Mouse (Mus musculus): ENCODE measurements around the gene Plrg1. TPM values are rescaled to one million over a fixed set of nuclear protein-coding genes. Genes with fewer than 3 reads are reported as not detected.
A peak's percentile ranks its signal among the peaks of the same experiment; 100 is the strongest.

Plrg1 gene
- polyA plus RNA-seq, 1 experiment from 2014 or later, result 70.4 TPM

DNA sequence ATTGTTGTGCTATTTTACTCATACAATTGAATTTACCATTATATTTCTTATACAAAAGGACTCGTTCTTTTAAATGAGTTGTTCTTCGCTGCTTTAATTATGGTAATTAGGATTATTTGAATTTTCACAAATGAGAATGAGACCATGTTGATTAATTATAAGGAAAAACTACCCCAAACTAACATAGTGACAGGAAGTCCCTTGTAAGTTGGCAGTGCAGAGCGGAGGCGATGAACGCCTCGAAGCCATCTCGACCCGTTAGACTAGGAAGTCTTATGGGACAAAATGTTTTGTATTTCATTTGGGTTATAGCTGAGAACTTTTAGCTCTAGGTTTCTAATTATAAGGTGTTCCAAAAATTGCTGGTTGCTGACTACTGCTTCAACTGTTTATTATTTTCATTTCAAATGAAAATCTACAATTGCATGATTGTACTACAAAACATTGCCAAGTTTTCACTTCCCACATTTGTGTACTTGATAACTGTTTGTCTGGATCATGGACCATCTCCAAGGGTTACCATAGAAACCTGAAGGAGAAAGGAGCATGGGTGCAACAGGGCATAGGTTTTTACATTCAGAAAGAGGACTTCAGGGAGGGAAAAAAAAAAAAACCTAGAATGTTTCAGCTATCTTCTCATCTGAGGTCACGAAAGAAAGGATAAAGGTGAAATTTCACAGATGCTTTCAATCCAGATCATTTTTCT is 27.6 kb upstream of the Plrg1 start:
- WGBS, result 91% methylated on average over 9 of the region's 9 CpGs

DNA sequence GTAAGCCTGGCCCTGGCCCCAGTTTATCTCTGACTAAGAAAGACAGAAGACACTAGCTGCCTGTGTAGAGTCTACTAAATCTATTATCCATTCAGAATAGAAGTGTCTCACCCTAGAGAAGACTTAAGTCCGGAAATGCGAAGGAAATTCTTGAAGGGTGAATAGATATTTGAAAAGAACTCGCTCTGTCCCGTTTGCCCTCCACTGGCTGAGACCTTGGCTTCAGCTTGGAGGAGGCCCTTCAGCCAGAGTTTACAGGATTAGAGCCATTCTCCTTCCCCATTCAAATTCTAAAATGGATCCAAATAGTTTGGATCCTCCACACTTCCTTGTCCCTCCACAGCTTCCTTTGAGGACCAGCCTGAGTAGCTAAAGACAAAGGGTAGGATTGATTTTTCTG is 25.0 kb upstream of the Plrg1 start:
- ATAC-seq (replicated peaks; ENCODE audit: low FRiP score, low read depth) (no peak), DNase-seq (ENCODE audit: low spot score) (no peak)
- Histone ChIP-seq H3K27me3 (ENCODE audit: insufficient read depth, low read length) (no peaks in the 10 kb centered on the region), H3K27ac (no peak overlapping the region), H3K4me3 (replicated peaks; ENCODE audit: low read depth, low read length) (no peak overlapping the region), H3K36me3 (ENCODE audit: insufficient read depth, low read length) (no peaks in the 10 kb centered on the region), H3K9me3 (replicated peaks; ENCODE audit: low read length) (no peaks in the 10 kb centered on the region), H3K4me2 (ENCODE audit: low read length) (no peak overlapping the region), H3K4me1 (replicated peaks; ENCODE audit: insufficient read depth, low read length) (no peaks in the 10 kb centered on the region), H3K9ac (ENCODE audit: low read depth, low read length) (no peak overlapping the region)
- 94% methylated on average over 4 of the region's 4 CpGs for WGBS
- no peak for TF ChIP-seq CTCF (IDR thresholded peaks at IDR 0.05; ENCODE audit: low read depth)

More for the DNA sequence above, 27.6 kb upstream of the Plrg1 start:
- no peaks in the 10 kb centered on the region for H3K36me3 ChIP-seq (ENCODE audit: insufficient read depth, low read length)
- ATAC-seq (replicated peaks; ENCODE audit: low FRiP score, low read depth), result no peak
- no peak overlapping the region for H3K27ac ChIP-seq
- H3K4me3 ChIP-seq (replicated peaks; ENCODE audit: low read depth, low read length), result no peak overlapping the region
- H3K4me2 ChIP-seq (ENCODE audit: low read length), result no peak overlapping the region
- no peak for TF ChIP-seq CTCF (IDR thresholded peaks at IDR 0.05; ENCODE audit: low read depth)
- H3K4me1 ChIP-seq (replicated peaks; ENCODE audit: insufficient read depth, low read length), result no peaks in the 10 kb centered on the region
- H3K9me3 ChIP-seq (replicated peaks; ENCODE audit: low read length), result no peaks in the 10 kb centered on the region
- no peak overlapping the region for H3K9ac ChIP-seq (ENCODE audit: low read depth, low read length)
- DNase-seq (ENCODE audit: low spot score), result no peak
- H3K27me3 ChIP-seq (ENCODE audit: insufficient read depth, low read length), result no peaks in the 10 kb centered on the region

DNA sequence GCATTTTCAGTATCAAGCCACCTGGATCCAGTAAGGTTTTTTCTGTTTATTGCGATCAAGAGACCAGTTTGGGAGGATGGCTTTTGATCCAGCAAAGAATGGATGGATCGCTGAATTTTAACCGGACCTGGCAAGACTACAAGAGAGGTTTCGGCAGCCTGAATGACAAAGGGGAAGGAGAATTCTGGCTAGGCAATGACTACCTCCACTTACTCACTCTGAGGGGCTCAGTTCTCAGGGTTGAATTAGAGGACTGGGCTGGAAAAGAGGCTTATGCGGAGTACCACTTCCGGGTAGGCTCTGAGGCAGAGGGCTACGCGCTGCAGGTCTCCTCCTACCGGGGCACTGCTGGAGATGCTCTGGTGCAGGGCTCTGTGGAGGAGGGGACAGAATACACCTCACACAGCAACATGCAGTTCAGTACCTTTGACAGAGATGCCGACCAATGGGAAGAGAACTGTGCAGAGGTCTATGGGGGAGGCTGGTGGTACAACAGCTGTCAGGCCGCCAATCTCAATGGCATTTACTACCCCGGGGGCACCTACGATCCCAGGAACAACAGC is 22.5 kb upstream of the Plrg1 start:
- 0 out of 2 replicates have a peak, but pooled peaks have one; percentile 29 for ATAC-seq (replicated peaks; ENCODE audit: low FRiP score, low read depth)
- Histone ChIP-seq H3K4me2 (ENCODE audit: low read length) (peak overlapping the region; percentile 30; the same call in 1 of the 2 replicates), H3K27me3 (ENCODE audit: insufficient read depth, low read length) (no peaks in the 10 kb centered on the region), H3K9me3 (replicated peaks; ENCODE audit: low read length) (no peaks in the 10 kb centered on the region), H3K9ac (ENCODE audit: low read depth, low read length) (no peak overlapping the region), H3K36me3 (ENCODE audit: insufficient read depth, low read length) (no peaks in the 10 kb centered on the region), H3K27ac (no peak overlapping the region), H3K4me3 (replicated peaks; ENCODE audit: low read depth, low read length) (no peak overlapping the region), H3K4me1 (replicated peaks; ENCODE audit: insufficient read depth, low read length) (no peaks in the 10 kb centered on the region)
- 44% methylated on average over 13 of the region's 13 CpGs for WGBS
- TF ChIP-seq CTCF (IDR thresholded peaks at IDR 0.05; ENCODE audit: low read depth), result no peak
- DNase-seq (ENCODE audit: low spot score), result no peak

GRCm38 (mm10) chr3:83033801-83034200 is 21.5 kb upstream of the Plrg1 start:
- Histone ChIP-seq H3K4me2 (ENCODE audit: low read length) (no peak overlapping the region), H3K27ac (no peak overlapping the region), H3K9ac (ENCODE audit: low read depth, low read length) (no peak overlapping the region), H3K9me3 (replicated peaks; ENCODE audit: low read length) (no peaks in the 10 kb centered on the region), H3K4me3 (replicated peaks; ENCODE audit: low read depth, low read length) (no peak overlapping the region), H3K36me3 (ENCODE audit: insufficient read depth, low read length) (no peaks in the 10 kb centered on the region), H3K27me3 (ENCODE audit: insufficient read depth, low read length) (no peaks in the 10 kb centered on the region), H3K4me1 (replicated peaks; ENCODE audit: insufficient read depth, low read length) (no peaks in the 10 kb centered on the region)
- no peak for ATAC-seq (replicated peaks; ENCODE audit: low FRiP score, low read depth)
- DNase-seq (ENCODE audit: low spot score), result no peak
- 71% methylated on average over 8 of the region's 8 CpGs for WGBS
- no peak for TF ChIP-seq CTCF (IDR thresholded peaks at IDR 0.05; ENCODE audit: low read depth)

DNA sequence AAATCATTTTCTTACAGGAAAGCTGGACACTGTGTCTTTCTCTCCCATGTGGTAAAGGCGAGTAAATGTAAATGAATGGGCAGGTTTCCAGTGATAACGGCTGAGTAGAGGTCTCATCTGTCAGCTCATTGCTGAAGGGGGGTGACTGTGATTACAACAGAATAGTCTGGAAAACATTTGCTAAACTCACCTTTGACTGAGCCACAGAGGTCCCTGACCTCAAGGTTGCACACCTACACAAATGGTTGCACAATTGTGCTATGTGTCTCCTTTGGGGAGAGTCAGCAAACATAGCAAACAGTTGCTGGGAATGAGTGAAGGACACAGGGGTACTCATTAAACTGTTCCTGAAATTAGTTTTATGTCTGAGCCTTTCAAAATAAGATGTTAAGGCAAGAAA is 16.5 kb upstream of the Plrg1 start:
- no peak overlapping the region for H3K27ac ChIP-seq
- no peaks in the 10 kb centered on the region for H3K36me3 ChIP-seq (ENCODE audit: insufficient read depth, low read length)
- H3K4me3 ChIP-seq (replicated peaks; ENCODE audit: low read depth, low read length), result no peak overlapping the region
- H3K4me1 ChIP-seq (replicated peaks; ENCODE audit: insufficient read depth, low read length), result no peaks in the 10 kb centered on the region
- H3K27me3 ChIP-seq (ENCODE audit: insufficient read depth, low read length), result no peaks in the 10 kb centered on the region
- H3K9me3 ChIP-seq (replicated peaks; ENCODE audit: low read length), result no peaks in the 10 kb centered on the region
- ATAC-seq (replicated peaks; ENCODE audit: low FRiP score, low read depth), result no peak
- H3K9ac ChIP-seq (ENCODE audit: low read depth, low read length), result no peak overlapping the region
- WGBS, result 67% methylated on average over 2 of the region's 2 CpGs
- no peak overlapping the region for H3K4me2 ChIP-seq (ENCODE audit: low read length)
- no peak for DNase-seq (ENCODE audit: low spot score)
- TF ChIP-seq CTCF (IDR thresholded peaks at IDR 0.05; ENCODE audit: low read depth), result no peak

GRCm38 (mm10) chr3:83039666-83040065 is 15.7 kb upstream of the Plrg1 start:
- 63% methylated on average over 4 of the region's 4 CpGs for WGBS
- no peaks in the 10 kb centered on the region for H3K4me1 ChIP-seq (replicated peaks; ENCODE audit: insufficient read depth, low read length)
- no peak overlapping the region for H3K27ac ChIP-seq
- no peaks in the 10 kb centered on the region for H3K27me3 ChIP-seq (ENCODE audit: insufficient read depth, low read length)
- DNase-seq (ENCODE audit: low spot score) (no peak), ATAC-seq (replicated peaks; ENCODE audit: low FRiP score, low read depth) (no peak)
- no peaks in the 10 kb centered on the region for H3K9me3 ChIP-seq (replicated peaks; ENCODE audit: low read length)
- no peak overlapping the region for H3K9ac ChIP-seq (ENCODE audit: low read depth, low read length)
- H3K4me2 ChIP-seq (ENCODE audit: low read length), result no peak overlapping the region
- no peaks in the 10 kb centered on the region for H3K36me3 ChIP-seq (ENCODE audit: insufficient read depth, low read length)
- H3K4me3 ChIP-seq (replicated peaks; ENCODE audit: low read depth, low read length), result no peak overlapping the region
- TF ChIP-seq CTCF (IDR thresholded peaks at IDR 0.05; ENCODE audit: low read depth), result no peak
